Mouse (Mus musculus) bone marrow, adult 2 months (tissue): ENCODE data around the gene Gchfr.

ENCODE experiments used
- CTCF ChIP-seq: fragments of 200-500 bp; IDR thresholded peaks from 2 replicates; pipeline ENCODE4 v1.5.1; 2011; ENCODE audit warnings: low read length, control low read depth; ENCODE audit not compliant: control insufficient read depth, insufficient read depth
- POLR2A ChIP-seq: fragments of 200-500 bp; IDR thresholded peaks from 2 replicates; pipeline ENCODE4 v1.6.1; 2011; ENCODE audit warnings: low read depth, mild to moderate bottlenecking, control low read depth, low read length, borderline replicate concordance; ENCODE audit not compliant: control insufficient read depth

DNA sequence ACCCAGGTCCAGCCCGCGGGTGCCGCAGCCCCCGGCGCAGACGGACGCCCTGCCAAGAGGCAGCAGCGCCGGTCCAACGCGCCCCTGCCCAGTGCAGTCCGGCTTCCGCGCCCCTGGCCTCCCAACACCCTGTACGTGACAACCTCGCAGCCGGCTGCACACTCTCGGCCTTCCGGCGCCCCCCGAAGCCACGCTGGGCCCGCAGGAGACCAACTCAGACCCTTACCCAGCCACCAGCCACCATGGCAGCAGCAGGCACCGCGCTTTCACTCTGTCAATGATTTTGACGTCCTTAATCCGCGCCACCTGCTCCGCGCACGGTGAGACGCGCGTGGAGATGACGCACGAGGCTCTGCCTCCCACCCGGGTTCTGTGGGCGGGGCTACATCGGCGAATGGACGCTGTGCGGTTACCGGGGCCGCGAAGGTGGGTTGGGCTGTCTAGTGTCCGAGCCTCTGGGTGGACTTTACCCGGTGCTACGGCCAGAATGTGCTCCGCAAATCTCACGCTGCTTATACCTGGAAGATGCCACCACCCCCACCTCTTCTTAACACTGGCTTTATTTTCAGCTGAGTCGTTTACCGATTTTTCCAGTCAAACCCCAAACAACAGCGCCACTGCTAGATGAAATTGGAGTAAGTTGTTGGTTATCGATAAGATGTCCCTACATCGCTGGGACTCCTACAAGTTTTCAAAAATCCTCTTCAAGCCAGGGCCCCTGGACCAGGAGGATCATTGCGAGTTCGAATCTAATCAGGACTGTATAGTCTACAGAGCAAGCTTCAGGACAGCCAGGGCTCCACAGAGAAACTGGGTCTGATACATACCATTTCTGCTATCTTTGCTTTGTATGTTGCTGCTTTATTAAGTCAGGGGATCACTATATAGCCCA is 10.6 kb upstream of the Gchfr start, which contains the start of gene Rmdn3:
- TF ChIP-seq CTCF = no peak
- peak; percentile 63; the same call in 1 of the 2 replicates for TF ChIP-seq POLR2A
